Mouse (Mus musculus) adrenal gland (tissue): Measurements from ENCODE around the gene Casp7.

Experiments used
- intact Hi-C: fragments of 180-260 bp; cut with DNase I; formaldehyde crosslinking; loops from one replicate; pipeline ENCODE4 v1.15.1; 2025

Gene Casp7

GRCm38 (mm10) chr19:56422476-56423338, 25.8 kb downstream of the Casp7 start:
- intact Hi-C loops, result loop anchor here (5.0 kb wide), 3 partner anchors 145 to 485 kb away; no protein-coding TSS in a partner anchor

- intact Hi-C loops, result loop anchor here (5.0 kb wide), 3 partner anchors 144 to 484 kb away; no protein-coding TSS in a partner anchor
Measured at GRCm38 (mm10) chr19:56423370-56423769, 26.4 kb downstream of the Casp7 start.

- intact Hi-C loops, result loop anchor here (5.0 kb wide), 3 partner anchors 142 to 482 kb away; no protein-coding TSS in a partner anchor
Measured at GRCm38 (mm10) chr19:56424606-56425395, 27.9 kb downstream of the Casp7 start.

GRCm38 (mm10) chr19:56425492-56425891, 28.6 kb downstream of the Casp7 start:
- intact Hi-C loops, result no loop called here

DNA sequence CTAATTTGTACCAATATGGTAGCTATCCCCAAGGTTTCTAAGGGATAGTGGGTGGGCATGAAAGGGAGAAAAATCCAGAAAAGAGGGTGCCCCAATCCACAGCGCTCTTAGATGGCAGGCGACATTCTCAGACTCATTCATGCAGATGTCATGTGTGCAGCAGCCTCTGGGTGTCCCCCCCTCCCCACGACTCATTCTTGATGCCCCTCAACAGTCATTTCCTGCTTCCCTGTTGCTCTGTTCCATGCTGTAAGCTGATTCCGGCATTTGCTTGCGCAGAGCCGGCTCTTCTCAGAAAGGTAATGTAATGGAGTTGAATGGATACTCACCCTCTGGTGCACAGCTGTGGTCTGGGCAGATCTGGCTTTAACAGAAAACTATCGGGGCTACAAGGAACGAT, 33.4 kb downstream of the Casp7 start:
- intact Hi-C loops, result no loop called here

DNA sequence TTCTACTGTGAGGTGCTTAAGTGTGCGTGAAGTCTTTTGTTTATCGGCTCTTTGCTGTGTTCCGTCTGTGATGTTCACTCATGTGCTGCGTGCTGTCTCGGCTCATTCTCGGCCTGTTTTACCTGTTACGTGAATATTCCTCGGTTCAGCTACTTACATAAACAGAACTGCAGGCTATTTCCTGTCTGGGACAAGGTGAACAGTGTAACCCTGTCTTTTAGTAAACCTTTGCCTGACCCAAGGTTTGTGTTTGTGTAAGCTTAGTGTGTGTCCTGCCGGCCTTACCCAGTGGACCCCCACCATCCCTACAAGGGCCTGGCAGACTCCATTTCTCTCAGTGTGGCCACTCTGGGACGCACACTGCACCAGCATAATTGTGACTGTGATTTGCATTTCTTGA, 35.8 kb downstream of the Casp7 start:
- intact Hi-C loops, result no loop called here

DNA sequence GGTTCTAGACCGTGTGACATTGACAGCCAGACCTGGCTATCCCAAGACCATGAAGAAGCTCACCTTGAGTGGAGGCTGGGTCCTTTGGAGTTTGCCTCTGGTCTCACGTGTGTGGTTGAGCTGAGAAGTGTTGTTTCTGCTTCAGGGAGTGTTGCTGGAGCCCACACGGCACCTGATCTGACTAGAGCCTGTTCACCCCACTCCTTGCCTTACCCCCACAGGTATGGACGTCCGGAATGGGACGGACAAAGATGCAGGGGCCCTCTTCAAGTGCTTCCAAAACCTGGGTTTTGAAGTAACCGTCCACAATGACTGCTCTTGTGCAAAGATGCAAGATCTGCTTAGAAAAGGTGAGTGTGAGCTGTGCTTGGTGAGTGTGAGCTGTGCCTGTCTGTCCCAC, 36.7 kb downstream of the Casp7 start:
- intact Hi-C loops, result no loop called here

GRCm38 (mm10) chr19:56436380-56436779, 39.5 kb downstream of the Casp7 start:
- intact Hi-C loops, result no loop called here

- intact Hi-C loops, result no loop called here
Measured at GRCm38 (mm10) chr19:56438357-56439071, 41.6 kb downstream of the Casp7 start.

- intact Hi-C loops, result no loop called here
Measured at GRCm38 (mm10) chr19:56439072-56439434, 42.1 kb downstream of the Casp7 start.

- intact Hi-C loops, result no loop called here
Measured at GRCm38 (mm10) chr19:56443445-56443844, 46.5 kb downstream of the Casp7 start.

DNA sequence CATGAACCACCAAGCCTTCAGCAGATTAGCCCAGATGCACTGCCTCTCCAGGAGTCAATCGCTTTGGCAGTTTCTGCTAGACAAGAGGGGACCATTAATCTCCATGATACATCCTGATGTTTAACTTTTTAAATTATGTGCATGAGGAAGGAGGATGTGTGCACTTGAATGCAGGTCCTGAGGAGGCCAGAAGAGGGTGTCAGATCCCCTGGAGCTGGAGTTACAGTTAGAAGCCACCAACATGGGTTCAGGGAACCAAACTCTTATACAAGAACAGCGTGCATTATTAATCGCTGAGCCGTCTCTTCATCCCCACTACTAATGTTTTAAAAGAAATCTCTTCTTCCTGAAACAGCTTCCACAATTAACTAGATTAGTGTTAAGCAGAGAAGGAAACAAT, 51.9 kb downstream of the Casp7 start:
- intact Hi-C loops, result no loop called here

DNA sequence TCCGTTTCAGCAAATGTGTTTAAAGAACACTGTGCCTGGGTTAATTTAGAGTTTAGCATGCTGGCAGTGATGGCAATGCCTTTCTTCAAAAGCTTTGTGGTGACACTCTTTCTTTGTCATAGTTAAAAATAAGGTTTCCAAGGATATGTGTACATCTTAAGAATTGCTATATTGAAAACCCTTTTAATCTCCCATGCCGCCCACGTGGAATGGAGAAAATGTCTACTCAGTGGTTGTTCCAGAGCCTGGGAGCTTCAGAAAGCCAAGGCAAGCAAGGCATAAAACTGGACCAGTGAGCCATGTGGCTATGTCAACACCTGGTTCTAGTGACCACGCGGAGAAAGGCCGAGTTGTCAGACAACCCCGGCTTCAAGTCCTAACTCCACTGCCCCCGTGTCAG, 52.6 kb downstream of the Casp7 start:
- intact Hi-C loops, result no loop called here

DNA sequence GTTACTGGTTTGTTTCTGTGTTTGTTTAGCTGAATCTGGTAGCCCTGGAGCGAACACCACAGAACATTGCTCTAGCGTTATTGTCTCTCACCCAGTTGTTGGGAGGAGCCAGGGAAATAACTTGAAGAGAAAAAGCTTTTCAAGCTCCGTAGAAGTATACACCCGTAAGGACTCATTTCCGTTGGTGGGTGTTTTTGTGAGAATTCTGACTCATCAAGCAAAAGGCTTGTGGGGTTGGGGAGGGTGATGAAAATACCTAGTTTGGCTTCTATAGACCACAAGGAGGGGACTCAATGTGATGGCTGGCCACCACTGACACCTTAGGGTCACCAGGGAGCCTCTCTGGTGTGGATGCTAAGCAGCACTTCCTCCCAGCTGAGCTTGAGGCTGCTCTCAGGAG, 54.0 kb downstream of the Casp7 start:
- intact Hi-C loops, result no loop called here

DNA sequence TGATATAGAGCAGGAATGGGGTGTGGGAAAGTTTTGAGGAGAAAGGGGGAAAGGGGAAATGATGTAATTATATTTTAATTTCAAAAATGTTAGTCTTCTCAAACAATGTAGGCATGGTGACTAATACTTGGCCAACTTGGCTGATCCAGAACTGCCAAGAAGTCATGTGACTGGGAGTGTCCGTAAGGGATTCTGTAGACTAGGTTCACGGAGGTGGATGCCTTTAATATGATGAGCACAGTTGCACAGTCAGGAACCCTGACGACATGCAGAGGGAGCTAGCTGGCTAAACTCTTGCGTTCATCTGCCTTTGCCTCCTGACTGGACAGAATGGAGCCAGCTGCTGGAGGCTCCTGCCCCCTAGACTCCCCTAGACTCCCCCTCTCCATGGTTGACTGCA, 54.9 kb downstream of the Casp7 start:
- intact Hi-C loops, result no loop called here

- intact Hi-C loops, result no loop called here
Measured at GRCm38 (mm10) chr19:56452421-56452820, 55.5 kb downstream of the Casp7 start.

DNA sequence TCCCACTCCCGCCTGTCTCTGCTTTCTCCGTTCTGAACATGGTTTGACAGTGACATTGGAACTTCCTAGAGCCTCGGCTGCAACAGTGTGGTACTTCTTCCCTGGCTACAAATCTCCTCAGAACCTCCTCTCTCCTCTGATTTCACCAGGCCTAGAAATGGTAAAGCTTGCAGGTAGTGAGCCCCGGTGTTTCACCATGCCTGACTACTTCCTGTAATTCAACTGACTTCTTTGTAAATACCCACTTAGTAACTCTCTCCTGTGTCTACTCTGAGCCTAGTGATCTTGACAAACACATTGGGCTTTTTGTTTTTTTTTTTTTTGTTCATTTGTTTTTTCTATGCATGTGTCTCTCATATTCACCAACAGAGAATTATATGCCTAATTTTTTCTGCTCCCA, 57.9 kb downstream of the Casp7 start:
- intact Hi-C loops, result no loop called here

DNA sequence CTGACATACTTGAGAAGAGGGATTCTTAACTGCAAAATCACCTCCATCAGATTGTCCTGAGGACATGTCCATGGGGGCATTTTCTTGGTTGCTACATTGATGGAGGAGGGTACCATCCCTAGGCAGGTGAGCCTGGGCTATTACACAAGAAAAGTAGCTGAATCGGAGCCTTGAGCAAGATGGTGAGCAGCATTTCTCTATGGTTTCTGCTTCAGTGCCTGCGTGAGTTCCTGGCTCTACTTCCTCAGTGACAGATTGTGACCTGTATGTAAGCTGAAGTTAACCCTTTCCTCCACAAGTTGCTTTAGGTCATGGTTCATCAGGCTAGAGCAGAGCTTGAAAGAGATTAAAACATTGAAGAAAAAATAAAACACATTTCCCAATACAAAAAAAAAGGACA, 58.4 kb downstream of the Casp7 start:
- intact Hi-C loops, result no loop called here

- intact Hi-C loops, result no loop called here
Measured at GRCm38 (mm10) chr19:56457569-56457968, 60.6 kb downstream of the Casp7 start.

DNA sequence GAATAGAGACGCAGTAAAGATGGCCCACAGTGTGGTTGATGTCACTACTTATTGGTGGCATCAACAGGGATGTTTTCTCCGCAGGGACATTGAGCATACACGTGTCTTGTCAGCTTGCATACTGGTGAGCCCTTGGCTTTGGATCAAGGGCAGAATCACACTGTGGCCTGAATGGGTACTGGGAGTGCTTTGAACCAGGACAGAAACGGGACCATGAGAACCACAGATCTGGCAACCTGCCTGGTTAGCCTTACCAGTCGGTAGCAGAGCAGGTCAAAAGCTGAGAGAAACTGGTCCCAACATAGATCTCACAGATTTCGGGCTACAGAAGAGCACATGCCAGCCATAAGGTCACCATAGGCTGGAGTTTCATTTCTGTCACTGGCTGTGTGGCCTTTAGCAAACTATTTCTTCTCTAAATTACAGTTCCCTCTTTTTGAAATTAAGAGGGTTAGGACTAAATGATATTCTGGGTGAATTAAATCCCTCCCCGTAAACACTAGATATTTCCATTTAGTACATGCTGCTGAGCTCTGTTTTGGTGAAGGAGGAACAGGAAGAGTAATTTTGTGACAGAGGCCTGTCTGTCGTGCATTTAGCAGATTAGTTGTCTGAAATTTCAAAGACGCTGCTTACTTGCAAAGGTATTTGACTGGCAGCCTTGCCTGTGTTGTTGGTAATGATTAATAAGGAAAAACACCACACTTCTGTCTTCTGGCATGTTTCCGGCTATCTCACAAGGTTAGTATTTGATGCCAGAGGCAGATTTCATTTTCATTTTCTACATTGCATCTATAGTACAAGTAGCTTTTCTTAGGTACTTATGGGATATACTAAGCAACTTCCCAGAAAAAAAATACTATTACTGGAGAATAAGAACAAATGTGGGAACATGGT, 62.5 kb downstream of the Casp7 start:
- intact Hi-C loops, result no loop called here

- intact Hi-C loops, result no loop called here
Measured at GRCm38 (mm10) chr19:56460241-56460640, 63.3 kb downstream of the Casp7 start.
